Mouse (Mus musculus) mouse embryonic stem cell (cell line): ENCODE data around the gene Dchs2.

Source experiments
- in situ Hi-C, 2 experiments: fragments of 300-500 bp; cut with MboI; formaldehyde crosslinking; loops; 1 replicate in 1 of 2; 3 replicates in 1 of 2; pipeline ENCODE4 v1.14.3; 2019 to 2020; ENCODE audit warnings: low sequenced_read_pairs in 2 of 2, low pct_unique_long_range_greater_than_20kb in 1 of 2, mixed read lengths in 1 of 2; ENCODE audit not compliant: unreplicated experiment in 1 of 2

Dchs2 gene

DNA sequence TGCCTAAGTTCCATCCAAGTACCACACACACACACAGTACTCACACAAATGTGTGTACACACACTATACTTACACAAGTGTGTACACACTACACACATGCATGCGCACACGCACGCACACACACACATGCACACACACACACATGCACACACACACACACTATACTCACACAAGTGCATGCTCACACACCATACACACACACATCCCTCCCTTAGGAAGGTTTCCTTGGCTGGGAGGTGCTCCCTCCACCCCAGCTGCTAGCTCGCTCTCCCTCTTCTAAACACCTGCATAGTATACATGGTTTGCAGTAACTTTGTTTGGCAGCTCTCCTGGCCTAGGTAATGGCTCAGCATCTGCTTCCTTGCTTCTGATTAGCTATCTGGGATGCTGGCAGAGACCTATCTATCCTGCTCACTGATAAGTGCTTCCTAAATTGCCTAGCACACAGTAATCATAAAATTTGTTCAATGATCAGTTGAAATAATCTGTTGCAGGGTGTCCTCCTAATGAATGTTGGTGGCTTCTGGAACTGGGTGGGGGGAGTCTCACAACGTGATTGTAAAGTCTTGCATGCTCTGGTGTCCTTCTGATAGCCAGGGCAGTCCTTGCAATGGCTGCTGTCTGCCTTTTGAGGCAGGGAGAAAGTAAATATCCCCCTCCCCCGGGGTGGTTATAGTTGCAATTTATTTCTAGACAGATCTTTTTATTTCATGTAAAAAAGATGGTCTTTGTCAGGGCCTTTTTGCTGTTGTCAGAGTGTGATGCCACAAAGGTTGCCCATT, 19.7 kb downstream of the Dchs2 start:
- in situ Hi-C loops, result no loop called here

DNA sequence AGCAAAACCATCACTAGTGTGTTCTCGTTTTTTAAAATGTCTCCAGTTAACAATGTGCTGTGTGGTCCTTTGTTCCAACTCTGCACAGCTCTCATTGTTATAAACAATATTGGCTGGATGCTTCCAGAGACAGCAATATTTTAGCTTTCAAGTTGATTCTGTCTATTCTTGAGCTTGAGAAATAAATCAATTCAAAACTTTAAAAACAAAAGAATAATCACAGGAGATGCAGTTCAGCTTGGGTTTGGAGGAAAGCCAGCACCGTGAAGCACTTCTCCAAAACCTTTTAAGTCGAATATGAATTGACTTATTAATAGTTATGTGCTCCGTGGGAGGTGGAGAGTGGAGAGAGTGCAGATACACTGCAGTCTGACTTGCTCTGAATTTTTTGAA, 20.3 kb downstream of the Dchs2 start:
- in situ Hi-C loops, result no loop called here

DNA sequence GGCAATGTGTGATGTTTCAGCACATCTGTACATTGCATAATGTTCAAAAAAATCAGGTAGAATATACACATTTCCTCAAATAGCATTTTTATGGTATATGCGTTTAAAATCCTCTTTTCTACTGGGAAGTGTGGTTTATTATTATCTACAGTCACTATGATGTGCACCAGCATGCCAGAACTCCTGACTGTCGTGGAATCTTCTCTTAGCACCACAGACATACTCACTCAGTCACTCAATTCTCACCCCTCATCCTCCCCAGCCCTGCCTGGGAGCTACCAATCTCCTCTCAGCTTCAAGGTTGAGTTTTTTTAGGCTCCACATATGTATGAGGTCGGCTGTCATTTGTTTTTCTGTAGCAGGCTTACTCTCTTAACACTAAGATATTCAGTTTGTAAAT, 20.8 kb downstream of the Dchs2 start:
- in situ Hi-C loops, result no loop called here

DNA sequence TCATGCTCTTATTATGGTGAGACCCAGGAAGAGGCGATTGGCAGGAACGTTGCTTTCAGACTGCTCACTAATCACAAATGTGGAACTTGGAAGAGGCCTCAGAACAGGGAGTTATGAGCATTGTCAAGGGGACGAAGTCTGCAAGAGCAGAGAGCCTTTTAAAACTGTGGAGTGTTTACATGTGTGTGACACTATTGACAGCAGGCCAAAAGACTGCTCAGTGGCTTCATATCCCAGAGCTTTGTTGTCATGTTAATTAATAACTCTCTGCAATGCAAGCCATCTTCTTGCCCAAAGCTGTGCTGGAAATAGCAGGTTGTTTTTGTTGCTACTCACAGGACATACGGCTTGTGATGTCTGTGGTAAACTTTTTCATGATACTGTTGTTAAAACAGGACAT, 27.9 kb downstream of the Dchs2 start:
- in situ Hi-C loops, result no loop called here

DNA sequence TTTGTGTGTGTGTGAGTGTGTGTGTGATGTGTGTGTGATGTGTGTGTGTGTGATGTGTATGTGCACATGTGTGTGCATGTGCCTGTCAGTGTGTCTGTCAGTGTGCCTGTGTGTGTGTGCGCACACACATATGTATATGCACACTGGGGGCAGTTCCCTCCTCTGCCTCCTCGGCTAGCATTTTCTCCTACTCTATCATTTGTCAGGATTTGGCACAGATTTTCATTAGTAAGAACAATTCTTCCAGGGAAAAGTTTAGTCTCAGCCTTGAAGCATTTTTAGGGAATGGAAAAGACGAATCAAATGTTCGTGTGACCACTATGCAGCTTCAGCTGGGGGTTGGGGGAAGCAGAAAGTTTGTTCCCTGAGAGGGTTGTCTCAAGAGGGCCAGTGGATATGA, 28.4 kb downstream of the Dchs2 start:
- in situ Hi-C loops, result no loop called here

DNA sequence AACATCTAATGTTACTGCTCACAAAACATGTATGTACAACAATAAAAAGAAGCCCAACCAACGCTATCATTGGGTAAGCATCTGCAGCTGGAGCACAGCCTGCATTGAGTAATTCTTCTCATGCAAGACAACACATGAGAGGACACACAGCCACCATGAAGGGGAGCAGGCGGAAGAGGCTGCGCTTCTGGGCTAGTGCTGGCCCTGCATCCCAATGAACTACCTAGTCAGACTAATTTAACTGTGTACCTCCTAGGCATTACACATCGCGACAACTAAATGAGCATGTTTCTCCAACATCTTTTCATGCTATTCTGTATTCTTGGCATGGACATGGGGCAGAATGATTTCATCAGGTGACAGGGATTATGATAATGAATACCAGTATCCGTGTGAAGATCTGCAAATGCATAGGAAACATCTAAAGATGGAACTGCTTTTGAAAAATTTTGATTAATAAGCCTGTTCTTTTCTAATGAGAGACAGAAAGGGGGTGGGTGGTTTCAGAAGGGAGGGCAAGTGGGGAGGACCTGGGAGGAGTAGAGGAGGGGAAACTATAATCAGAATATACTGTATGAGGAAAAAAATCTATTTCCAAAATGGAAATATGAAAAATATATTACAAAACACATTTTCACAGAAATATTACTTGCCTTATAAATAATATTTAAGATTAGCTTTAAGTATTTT, 33.9 kb downstream of the Dchs2 start:
- in situ Hi-C loops, result no loop called here

DNA sequence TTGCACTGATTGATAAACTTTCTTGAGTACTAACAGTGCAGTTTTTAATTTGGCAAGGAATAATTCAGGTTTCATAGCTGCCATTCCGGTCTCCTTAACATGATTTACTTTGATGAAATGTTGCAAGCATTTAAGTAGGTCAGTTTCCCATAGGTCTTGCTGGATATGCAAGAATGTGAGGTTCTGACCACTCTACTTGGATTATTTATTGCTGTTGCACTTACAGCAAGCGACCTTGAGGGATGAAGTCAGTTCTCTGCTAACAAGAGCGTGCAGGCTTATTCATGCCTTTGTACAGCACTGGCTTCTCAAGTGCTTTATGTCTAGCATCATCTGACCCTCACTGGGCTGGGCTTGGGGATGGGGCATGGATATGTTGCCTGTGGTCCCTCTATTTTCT, 35.9 kb downstream of the Dchs2 start:
- in situ Hi-C loops, result no loop called here

DNA sequence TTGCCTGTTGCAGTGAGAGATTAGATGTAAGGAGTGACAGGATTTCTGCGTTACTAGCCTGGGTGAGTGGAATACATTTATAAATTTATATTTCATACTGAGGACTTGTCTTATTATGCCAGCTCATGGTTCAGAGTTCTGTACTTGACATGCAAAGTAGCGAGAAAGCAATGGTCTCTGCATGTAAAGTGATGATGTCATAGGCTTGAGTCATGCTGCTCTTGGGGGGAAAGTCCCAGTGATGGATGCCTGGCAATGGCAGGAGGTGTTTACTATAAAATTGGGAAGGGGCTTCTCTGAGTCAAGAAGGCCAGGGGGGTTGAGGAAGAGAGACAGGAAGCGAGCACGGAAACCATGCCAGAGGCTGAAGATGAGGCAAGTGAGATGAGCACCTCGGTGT, 57.8 kb downstream of the Dchs2 start:
- in situ Hi-C loops, result no loop called here

DNA sequence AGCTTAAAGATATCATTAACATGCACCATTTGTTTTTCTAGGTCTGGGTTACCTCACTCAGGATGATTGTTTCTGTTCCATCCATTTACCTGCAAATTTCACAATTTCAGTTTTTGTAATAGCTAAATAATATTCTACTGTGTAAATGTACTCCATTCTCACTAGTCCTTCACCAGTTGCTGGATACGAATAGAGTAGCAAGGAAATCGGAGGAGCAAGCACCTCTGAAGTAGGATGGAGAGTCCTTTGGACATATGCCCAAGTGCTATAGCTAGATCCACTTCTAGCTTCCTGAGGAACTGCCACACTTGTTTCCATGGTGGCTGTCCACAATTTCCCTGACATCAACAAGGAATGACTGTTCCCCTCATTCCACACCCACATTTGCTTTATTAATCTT, 63.5 kb downstream of the Dchs2 start:
- in situ Hi-C loops, result no loop called here

DNA sequence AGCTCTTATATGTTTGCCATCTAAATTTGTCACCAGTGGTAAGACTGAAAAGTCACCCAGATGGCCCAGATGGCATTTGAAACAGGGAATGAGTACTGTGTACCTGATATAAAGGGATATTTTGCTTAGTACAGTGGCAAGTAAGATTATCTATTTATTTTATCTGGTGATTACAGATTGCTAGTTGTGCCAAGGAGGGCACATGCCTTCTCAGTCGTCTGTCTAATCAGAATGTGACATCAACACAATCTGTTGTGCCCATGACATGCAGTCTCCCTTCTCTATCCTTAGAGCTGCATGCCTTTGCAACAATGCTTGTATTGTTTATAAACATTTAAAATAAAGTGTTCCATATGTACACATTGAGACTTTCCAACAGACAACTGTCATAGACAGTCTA, 64.7 kb downstream of the Dchs2 start:
- in situ Hi-C loops, result no loop called here

DNA sequence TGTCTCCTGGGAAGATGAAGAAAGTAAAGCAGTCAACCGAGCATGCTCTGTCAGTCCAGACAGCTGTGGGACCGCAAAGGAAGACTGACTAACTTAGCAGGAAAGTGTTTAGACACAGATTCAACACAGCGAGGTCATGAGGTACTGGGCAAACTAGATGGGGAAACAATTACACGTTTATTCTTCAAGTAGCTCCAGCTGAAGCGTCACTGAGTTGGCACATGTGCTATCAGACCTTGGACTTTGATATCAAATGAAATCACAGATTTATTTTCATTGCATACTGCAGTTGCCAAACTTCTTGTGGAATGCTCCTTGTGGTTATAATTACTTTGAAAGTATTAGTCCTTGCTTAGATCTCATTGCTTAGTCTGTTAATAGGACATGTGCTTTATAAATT, 67.2 kb downstream of the Dchs2 start:
- in situ Hi-C loops, result no loop called here

DNA sequence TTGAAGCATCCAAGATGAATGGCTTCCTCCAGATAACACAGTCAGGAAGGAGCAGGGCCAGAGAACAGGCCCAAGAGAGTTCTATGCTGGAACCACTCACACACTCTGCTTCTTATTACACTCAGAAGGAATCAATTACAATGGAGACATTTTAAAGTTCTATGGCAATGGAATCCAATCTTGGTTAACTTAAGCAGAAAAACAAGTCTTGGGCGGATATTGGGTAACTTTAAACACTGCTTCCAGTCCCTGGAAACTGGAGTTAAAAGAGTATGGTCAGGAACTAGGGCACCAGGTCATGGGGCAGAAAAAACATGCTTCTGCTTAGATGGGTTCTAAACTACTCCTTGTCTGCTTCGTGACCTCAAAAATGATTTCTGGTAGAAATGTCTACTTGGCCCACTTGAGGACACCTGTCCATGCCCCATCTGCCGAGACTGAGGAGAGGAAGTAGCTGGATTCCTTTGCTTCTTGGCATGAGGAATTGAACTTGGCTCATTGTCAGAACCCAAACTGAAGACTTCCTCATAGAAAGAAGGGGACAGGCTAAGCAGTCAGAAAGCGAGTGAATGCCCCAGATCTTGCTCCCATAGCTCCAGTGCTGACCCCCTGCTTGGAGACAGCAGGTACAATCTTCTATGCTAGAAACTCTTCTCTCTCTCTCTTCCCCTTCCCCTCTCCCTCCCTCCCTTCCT, 73.7 kb downstream of the Dchs2 start:
- in situ Hi-C loops, result no loop called here

DNA sequence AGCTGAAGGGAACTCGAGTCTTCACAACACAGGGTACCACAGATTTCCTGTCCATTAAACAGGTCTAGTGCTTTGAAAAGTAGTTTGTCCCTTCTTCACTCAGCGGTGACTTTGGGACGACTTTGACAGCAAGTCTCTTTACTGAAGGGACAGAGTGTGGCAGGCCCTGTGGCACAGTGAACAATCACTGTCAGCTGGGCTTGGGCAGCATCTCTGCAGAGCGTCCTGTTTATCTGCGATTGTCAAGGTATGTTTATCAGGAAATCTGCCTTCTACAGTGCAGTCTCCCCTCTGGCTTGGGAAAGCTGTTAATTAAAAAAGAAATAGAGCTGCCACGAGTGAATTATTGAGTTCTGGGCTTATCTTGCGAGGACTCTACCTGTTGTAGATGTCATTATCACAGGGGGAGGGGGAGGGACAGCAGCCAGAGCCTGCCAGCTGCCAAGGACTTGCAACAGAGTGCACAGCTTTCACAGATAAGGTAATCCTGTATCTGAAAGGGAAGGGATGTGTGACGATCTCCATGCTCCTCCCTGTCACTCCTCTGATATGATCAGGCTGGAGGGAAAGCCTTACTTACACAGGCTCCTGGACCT, 77.4 kb downstream of the Dchs2 start:
- in situ Hi-C loops, result no loop called here

DNA sequence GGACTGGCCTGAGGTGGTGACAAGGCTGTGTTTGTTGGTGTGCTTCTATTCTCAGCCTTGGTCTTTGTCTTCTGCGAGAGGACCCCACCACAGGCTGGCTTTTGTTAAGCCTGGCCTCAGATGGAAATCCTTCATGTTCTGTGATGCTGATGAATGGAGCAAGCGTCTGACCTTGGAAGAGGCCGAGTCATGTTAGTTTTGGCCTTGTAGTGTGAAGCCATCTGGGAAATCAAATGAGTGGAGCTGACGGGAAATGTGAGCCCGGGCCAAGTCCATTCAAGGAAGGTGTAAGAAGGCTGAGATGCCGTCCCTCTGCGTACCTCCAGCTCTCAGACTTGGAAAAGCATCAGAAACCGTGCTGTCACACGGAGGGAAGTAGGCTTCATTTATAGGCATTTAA, 81.9 kb downstream of the Dchs2 start:
- in situ Hi-C loops, result no loop called here

DNA sequence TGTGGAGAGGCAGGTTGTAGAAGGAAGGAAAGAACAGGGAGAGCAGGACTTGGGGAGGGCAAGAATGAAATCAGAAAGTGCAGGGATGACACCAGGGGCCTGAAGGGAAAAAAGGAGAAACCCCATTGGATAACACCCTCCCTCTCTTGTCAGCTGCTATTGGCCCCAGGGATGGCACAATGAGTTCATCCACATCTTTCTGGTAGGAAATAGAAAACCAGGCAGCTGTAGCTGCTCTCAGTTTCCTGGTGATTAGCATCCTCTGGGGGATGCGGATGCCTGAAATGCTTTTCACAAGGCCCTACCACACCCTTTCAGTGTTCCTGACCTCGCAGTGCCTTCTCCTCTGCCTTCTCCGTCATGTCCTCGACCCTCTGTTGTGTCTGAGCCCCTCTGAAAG, 82.5 kb downstream of the Dchs2 start:
- in situ Hi-C loops, result no loop called here

DNA sequence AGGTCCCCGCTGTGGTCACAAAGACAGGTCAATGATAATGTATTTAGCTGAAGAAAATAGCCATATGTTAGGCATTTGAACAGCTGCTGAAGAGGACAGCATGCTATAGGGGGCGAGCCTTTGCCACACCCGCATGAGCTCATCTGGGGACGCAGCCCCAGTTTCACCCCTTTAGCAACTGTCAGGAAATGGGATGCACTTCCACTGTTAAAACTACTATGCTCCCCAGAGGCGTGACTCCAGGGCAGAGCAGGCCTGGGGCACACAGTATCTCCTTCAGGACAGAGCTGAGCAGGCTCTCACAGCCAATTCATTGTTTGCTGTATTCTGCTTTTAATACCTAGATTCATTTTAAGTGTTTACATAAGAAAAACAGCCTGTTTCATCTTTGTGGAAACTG, 84.2 kb downstream of the Dchs2 start:
- in situ Hi-C loops, result no loop called here

DNA sequence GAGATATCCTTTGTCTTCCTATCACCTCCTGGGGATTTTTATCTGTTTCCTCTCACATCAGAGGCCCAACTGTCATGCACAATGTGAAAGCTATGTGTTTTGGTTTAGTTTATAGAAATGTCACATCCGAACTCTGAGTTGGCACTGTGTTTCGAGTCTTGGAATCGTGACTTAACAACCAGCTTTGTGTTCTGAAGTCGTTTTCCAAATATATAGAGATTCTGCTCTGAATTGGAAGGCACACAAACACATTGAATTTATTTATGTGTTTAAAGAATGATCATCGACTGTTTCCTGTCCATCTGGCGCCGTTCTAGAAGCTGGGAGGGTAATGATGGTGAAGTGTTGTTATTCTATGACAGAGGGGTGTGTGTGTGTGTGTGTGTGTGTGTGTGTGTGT, 84.8 kb downstream of the Dchs2 start:
- in situ Hi-C loops, result no loop called here

DNA sequence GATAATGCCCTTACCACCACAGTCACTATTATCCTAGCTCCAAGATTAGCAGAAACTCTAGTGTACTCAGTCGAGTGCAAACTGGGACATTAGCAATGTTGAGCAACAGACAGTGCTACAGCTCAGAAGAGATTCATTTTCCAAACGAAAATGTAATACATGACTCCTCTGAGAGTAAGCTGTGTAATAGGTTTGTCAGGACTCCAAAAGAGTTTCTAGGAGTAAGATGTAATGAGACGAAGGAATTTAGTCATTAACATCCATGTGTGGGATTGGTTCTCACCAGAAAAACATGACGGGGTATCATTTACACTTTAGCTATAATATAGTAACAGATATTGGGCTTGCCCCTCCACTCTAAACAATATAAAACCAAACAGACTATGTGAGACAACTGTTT, 90.3 kb downstream of the Dchs2 start:
- in situ Hi-C loops, result no loop called here

DNA sequence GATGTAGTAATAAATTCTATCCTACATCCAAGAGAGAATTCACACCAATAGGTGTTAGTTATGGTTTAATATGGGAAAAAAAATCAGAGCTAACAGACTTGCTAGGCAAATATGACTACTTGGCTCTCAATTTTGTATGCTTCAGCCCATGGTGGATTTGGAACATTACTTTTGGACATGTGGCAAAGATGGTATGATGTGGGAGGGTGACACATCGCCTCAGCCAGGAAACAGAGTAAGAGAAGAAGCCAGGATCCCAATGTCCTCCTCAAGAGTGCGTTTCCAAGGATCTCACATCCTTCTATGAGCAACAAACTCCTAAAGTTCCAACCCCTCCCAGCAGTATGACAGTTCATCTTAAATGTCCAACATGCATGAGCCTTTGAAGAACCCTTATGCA, 92.4 kb downstream of the Dchs2 start:
- in situ Hi-C loops, result no loop called here
